Mouse (Mus musculus): ENCODE results near the gene Tldc1.
A peak's percentile ranks its signal among the peaks of the same experiment; 100 is the strongest.

Gene Tldc1

GRCm38 (mm10) chr8:119762226-119763220 lies 15.7 kb downstream of the Tldc1 start:
- DNase-seq, result no peak

- no peak for DNase-seq
These were observed 16.5 kb downstream of the Tldc1 start for GRCm38 (mm10) chr8:119761692-119762091.

DNA sequence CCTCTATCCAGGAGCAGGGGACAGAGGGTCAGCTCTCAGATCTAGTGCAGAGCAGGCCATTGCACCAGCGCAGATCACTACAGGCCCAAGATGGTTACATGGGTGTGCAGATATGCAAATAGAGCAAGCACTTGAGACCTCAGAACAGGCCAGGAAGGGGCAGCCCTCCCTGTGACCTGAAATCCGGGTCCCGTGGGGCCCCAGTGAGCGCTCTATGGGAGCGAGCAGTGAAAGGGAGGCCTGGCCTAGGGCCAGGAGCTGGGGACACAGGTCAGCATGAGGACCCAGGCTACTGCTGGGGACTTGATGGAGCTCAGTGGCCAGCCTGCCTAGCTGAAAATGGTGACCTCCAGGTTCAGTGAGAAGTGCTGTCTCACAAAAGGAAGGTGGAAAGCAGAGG lies 21.7 kb downstream of the Tldc1 start:
- DNase-seq, result no peak

- DNase-seq, result no peak
These were observed 22.1 kb downstream of the Tldc1 start for GRCm38 (mm10) chr8:119756147-119756461.

- no peak for DNase-seq
These were observed 22.7 kb downstream of the Tldc1 start for GRCm38 (mm10) chr8:119755238-119756146.

DNA sequence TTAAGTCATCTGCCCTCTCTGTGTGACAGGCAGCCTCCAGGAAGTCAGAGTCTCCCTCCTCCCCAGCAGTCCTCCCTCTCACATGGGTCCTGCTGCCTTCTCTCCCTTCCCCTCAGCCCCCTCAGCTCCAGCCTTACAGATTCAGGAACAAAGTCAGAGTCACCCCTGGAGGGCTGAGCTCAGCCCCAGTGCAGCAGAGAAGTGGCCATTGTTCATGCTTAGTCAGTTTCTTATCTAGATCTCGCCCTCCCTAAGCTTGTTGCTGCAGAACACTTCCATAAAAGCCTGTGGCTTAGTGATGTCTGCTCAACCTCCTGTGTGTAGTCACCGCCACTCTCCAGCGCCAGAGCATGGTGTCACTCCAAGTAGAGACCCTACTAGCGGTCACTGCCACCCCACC lies 33.6 kb downstream of the Tldc1 start:
- no peak for DNase-seq

GRCm38 (mm10) chr8:119743291-119744026 lies 34.8 kb downstream of the Tldc1 start:
- peak; percentile 53 to 78 for DNase-seq

GRCm38 (mm10) chr8:119742409-119742808 lies 35.8 kb downstream of the Tldc1 start:
- DNase-seq, result no peak

DNA sequence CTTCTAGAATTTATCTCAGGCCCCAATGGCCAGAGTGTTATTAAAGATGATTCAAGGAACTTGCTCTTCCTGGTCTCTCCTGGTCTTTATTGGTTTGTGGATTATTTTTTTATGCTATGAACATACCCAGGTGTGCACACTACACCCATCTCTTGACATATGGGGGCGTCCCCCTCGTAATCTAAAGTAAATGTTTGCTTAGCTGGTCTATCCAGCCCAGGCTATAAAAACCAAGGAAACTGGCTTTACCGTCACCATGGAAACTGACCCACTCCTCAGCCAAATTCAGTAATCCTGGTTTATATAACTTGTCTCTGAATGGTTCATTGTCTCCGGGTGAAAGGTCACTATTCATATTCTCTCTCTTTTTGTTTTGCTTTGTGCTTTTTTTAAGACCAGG lies 37.6 kb downstream of the Tldc1 start:
- no peak for DNase-seq

DNA sequence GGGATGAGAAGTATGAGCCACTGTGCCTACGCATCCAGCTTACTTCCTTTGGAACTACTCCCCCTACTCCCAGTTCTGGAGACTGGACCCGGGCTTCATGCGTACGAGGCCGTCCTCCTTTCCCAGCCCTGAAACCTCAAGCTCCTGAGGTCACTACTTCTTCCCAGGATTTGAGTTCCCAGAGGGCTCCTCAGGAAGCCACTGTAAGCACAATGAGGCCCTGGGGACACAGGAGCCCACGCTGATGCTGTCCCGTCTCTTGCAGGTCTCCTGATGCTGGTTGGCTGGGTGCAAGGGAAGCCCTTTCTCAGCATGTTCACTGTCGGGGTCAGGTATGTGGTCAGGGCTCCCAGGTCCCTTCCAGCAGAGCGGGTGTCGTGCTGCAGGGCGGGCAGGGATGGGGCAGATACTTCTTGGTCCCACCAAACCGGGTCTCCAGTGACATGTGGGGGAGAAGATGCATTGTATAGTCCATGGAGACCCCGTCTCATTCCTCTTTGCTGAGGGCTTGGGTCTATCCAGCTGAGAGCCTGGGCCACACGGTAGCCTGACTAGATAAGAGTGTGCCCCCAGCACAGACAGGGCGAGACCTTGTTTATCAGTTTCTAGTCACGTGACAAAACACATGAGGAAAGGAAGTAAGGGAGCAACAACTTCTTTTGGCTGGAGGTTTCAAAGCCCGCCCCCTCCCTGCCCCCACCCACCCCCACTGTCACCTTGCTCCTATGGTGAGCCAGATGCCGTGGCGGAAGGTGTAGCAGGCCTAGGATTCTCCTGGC lies 39.9 kb downstream of the Tldc1 start:
- no peak for DNase-seq

DNA sequence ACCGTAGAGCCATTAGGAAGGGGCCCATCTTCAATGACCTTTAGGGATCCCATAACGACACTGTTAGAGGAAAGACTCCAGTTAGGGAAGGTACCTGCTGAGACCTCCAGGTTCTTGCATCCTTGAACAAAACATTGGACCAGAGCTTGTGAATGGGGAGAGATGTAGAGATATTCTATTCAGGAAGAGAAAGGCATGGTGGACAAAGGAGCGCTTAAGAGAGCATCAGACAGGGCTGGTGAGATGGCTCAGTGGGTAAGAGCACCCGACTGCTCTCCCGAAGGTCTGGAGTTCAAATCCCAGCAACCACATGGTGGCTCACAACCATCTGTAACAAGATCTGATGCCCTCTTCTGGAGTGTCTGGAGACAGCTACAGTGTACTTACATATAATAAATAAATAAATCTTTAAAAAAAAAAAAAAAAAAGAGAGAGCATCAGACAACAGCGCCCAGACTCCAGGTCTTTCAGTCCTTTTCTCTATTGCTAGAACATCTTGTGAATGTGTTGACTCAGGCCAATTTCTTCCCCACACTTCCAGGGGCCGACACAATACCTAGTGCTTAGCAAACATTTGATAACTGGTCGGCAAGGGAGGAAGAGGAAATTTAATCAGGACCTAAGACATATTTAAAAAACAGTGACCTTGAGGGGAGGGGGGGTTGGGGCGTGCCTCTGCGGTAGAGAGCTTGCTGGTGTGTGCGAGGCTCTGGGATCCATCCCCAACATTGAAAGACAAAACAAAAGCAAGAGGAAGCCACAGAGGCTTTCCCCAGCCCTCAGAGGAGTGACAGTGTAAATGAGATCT lies 40.9 kb downstream of the Tldc1 start:
- DNase-seq, result no peak

DNA sequence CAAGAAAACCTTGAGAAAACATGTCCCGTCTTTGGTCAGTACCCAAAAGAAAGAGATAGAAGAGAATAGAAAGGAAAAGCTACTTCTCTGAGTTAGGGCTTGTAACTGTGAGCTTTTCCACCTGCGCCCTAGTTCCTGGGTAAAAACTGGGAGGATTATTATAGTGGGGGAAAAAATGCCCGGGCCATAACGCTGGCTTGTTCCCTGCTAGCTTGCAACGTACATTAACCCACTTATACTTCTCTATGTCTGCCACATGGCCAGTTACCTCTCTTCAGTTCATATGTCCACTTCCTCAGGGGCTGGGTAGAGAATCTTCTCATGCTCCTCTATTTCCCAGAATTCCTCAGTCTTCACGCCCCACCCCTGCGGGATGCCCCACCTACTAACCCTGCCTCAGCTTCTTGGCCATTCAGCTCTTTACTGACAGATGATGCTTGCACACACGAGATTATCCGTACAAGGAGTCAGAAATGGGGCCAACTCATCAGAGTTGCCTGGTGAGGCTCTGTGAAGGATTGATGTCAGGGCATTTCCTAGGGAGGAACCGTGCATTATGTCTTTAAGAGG lies 41.8 kb downstream of the Tldc1 start:
- DNase-seq, result no peak

DNA sequence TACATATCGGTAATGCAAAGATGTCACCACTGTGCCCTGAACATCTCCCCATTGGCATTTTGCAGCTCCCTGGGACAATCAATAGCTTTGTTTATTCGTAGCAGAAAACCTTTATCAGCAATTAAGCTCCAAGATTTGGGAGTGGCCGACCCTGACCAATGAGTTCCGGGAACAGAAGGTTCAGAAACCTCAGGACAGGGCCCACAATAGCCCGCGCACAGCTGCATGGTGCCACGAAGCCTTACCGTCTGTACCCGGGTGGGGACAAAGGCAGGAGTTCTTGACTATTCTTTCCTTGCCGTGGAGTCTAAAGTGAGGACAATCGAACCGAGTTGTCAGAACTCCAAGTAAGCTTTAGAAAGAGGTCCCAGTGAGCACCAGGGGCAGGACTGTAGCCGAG lies 46.1 kb downstream of the Tldc1 start:
- no peak for DNase-seq

GRCm38 (mm10) chr8:119728351-119728895 lies 49.8 kb downstream of the Tldc1 start:
- no peak for DNase-seq

GRCm38 (mm10) chr8:119727093-119727492 lies 51.1 kb downstream of the Tldc1 start:
- DNase-seq, result no peak

DNA sequence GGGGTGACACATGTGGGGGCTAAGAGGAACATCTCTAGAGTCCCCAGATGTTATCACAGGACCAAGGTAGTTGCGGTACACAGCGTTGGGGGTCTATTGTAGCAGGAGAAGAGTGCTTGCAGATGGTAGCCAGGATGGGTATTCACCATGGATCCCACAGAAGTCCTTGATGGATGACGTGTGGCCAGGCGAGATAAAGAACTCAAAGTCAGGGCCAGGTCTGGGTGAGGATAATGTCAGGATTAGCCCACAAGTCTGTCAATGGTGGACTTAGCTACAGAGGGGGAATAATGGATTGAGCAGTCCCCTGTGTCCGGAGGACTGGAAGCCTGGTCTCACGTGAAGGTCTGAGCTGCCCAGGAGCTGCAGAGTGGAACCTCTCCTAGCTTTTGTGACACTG lies 53.6 kb downstream of the Tldc1 start:
- no peak for DNase-seq

DNA sequence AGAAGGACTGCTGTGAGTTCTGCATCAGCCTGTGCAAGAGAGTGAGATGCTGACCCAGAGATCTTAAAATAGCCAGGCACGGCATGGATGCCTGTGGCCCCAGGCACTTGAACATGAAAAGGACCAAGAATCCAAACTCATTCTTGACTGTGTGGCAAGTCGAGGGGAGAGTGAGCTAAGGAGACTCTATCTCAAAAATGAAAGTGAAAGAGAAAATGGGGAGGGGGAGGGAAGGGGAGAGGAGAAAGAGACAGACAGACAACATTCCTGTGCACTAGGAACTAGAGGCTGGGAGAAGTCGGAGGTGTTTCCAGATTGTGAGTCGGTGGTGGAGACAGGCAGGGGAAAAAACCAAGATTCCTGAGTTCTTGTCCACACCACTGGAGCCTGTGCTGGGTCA lies 54.5 kb downstream of the Tldc1 start:
- no peak for DNase-seq

DNA sequence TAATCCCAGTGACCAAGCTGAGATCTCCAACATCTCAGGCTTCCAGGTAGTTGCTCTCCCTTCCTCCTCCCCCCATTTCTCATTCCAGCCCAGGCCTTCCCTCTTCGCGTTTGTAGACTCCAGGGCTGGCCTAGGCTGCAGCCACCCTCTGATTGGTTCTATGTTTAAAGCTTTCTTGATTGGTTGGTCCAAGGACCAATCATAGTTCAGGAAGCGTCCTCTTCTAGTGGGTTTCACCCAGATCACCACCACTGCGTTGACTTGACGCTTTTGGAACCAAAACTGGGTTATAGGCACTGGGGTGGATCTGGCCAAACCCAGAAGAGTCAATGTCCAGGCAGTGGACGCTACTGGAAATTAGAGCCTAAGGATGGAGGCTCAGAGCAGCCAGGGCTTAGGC lies 55.9 kb downstream of the Tldc1 start:
- DNase-seq, result no peak

DNA sequence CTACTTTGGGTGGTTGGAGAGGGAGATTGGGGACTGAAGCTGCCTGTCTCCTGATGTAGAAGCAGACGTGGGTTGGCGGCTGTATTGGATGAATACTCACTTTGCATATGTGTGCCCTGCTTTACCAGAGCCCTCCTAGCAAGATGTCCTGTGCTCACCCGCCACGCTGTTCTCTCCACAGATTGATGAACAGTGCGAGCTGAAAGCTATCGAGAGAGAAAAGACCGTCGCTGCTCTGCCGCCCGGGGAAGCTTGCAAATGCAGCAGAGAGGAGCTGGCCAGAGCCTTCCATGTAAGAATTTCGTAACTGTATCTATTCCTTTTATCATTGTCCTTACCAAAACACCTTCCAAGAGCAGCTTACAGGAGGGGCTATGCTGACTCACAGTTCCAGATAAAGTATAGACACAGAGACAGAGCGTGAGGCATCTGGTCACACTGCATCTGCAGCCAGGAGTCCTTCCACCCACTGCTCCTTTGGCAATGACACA lies 59.2 kb downstream of the Tldc1 start:
- no peak for DNase-seq

DNA sequence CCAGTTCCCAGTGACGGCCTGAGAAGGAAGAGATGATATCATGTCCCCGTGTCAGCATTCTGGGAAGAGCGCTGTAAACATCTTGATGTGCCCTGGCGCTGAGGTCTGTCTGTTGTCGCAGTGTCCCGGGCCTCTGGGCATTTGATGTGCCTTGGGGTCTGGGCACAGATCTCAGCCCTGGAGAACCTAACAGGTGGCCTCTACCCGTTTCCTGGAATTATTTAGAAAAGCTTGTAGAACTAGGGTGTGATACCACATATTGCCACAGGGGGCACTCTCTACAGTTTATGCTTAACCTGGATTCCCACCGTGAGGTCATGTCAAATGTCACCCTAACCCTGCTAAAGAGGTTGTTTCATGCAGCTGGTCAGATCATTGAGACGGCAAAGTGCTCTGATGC lies 60.5 kb downstream of the Tldc1 start:
- DNase-seq, result peak; percentile 24 to 74

All from cerebellum, postnatal 14 days (tissue).